Mouse (Mus musculus): Measurements from ENCODE around the gene Mylk3.

DNA sequence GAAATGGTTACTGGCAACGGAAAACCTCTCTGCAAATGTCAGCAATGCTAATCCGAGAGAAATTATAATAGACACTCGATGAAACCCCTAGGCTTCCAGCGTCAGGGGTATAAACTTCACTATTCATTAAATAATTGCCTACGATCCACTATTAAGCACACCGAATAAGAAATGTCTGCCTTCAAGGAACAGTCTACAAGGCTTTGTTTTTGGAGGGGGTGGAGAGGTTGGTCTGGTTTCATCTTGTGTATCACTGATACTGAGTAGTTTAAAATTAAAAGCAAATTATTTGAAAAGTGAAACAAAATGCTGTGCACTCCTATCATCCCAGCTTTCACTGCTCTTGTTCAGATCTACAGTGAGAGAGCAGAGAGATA, 46.9 kb upstream of the Mylk3 start:
- TF ChIP-seq CTCF (IDR thresholded peaks at IDR 0.05) (no peak), EP300 (IDR thresholded peaks at IDR 0.05) (no peak)
